Mouse (Mus musculus) cerebellum, adult 2 months (tissue): ENCODE data around the gene Ptprq.

Source experiments
- CTCF ChIP-seq: fragments of 200-500 bp; IDR thresholded peaks from 2 replicates; pipeline ENCODE4 v1.5.1; 2011; ENCODE audit warnings: low read depth, mild to moderate bottlenecking, control low read depth, low read length, moderate library complexity, borderline replicate concordance; ENCODE audit not compliant: insufficient read depth
- POLR2A ChIP-seq: fragments of 200-500 bp; IDR thresholded peaks from 2 replicates; pipeline ENCODE4 v1.6.1; 2011; ENCODE audit warnings: low read length, control low read depth, borderline replicate concordance; ENCODE audit not compliant: insufficient read depth

- TF ChIP-seq POLR2A = no peak
- no peak for TF ChIP-seq CTCF
Observed at GRCm38 (mm10) chr10:107516641-107517040, 203.2 kb downstream of the Ptprq start.
